Mouse (Mus musculus) forebrain, embryonic 16.5 days (tissue): ENCODE data around the gene Lsp1. TPM values are rescaled to one million over a fixed set of nuclear protein-coding genes. Genes with fewer than 3 reads are reported as not detected.

ENCODE experiments used
- ATAC-seq: fragments of 200-750 bp; cut with Nextera tagmentation; 2 replicates; pipeline ENCODE4 v1.8.0; 2017; ENCODE audit warnings: mild to moderate bottlenecking, moderate library complexity
- H3K27ac ChIP-seq: fragments of 300-500 bp; sonication (generic); 2 replicates; pipeline ENCODE4 v1.5.1; 2014; ENCODE audit warnings: low read length, control low read depth
- H3K27me3 ChIP-seq: fragments of 300-500 bp; sonication (generic); replicated peaks from 2 replicates; pipeline ENCODE4 v1.6.1; 2014; ENCODE audit warnings: low read length; ENCODE audit not compliant: control insufficient read depth, insufficient read depth
- H3K36me3 ChIP-seq: fragments of 300-500 bp; sonication (generic); 2 replicates; pipeline ENCODE4 v1.6.1; 2014; ENCODE audit not compliant: control insufficient read depth, insufficient read depth
- H3K4me1 ChIP-seq: fragments of 300-500 bp; sonication (generic); replicated peaks from 2 replicates; pipeline ENCODE4 v1.6.1; 2014; ENCODE audit warnings: low read length; ENCODE audit not compliant: control insufficient read depth, insufficient read depth
- H3K4me2 ChIP-seq: fragments of 300-500 bp; sonication (generic); 2 replicates; pipeline ENCODE4 v1.6.1; 2014; ENCODE audit warnings: mild to moderate bottlenecking, low read length, control low read depth
- H3K4me3 ChIP-seq: fragments of 300-500 bp; sonication (generic); replicated peaks from 2 replicates; pipeline ENCODE4 v1.5.1; 2014; ENCODE audit warnings: mild to moderate bottlenecking, low read length, control low read depth
- H3K9ac ChIP-seq: fragments of 300-500 bp; sonication (generic); replicated peaks from 2 replicates; pipeline ENCODE4 v1.6.1; 2014; ENCODE audit warnings: low read depth, low read length, control low read depth
- H3K9me3 ChIP-seq: fragments of 300-500 bp; sonication (generic); 2 replicates; pipeline ENCODE4 v1.6.1; 2016; ENCODE audit warnings: low read length; ENCODE audit not compliant: control insufficient read depth
- WGBS: fragments of 180-500 bp; shearing (Covaris S2); extraction: QIAGEN DNeasy Blood & Tissue Kit; methylation state at CpG from one replicate; pipeline ENCODE4 v1.1.7; 2014; 5-methylcytosine and 5-hydroxymethylcytosine counted together
- polyA plus RNA-seq: library from polyadenylated mRNA; unstranded; fragments of >200 nt; fragmentation: Nextera tagmentation; extraction: Ambion mirVana; gene quantifications from 2 replicates; pipeline ENCODE4 v1.2.1, GENCODE M21; 2015

Gene Lsp1
- polyA plus RNA-seq, 1 experiment from 2014 or later: 3.5 TPM

GRCm38 (mm10) chr7:142470808-142471413, 10.3 kb downstream of the Lsp1 start:
- Histone ChIP-seq H3K4me3 (no peak overlapping the region), H3K36me3 (no peaks in the 10 kb centered on the region), H3K27ac (no peak overlapping the region), H3K27me3 (no peaks in the 10 kb centered on the region), H3K9me3 (no peaks in the 10 kb centered on the region), H3K4me2 (no peak overlapping the region), H3K9ac (no peak overlapping the region), H3K4me1 (peaks cover 12% of the 10 kb centered on the region)
- ATAC-seq: no peak
- WGBS: 34% methylated on average over 4 of the region's 4 CpGs

DNA sequence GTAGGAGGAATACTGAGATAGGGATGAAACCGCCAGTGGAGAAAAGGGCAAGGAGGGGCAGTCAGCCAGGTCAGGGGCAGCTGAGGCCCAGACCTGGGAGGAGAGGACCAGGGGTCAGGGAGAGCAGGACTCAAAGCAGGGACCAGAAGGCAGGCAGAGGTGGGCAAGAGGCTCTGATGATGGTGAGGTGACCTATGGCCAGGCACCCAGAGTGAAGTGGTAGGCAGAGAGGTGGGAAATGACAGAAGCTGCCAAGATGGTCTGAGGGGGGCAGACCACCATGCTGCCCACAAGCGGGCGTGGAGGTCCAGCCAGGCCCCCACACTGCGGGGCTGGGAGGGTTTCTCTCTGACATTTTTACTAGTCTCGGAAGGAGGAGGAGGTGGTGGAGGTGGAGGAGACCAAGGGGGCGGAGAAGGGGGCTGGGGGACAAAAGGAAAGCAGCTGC, 10.8 kb downstream of the Lsp1 start:
- no peak overlapping the region for H3K4me3 ChIP-seq
- ATAC-seq: no peak
- no peak overlapping the region for H3K27ac ChIP-seq
- H3K4me1 ChIP-seq: peaks cover 12% of the 10 kb centered on the region
- H3K9me3 ChIP-seq: no peaks in the 10 kb centered on the region
- H3K4me2 ChIP-seq: no peak overlapping the region
- no peak overlapping the region for H3K9ac ChIP-seq
- 42% methylated on average over 6 of the region's 6 CpGs for WGBS
- H3K27me3 ChIP-seq: no peaks in the 10 kb centered on the region
- H3K36me3 ChIP-seq: no peaks in the 10 kb centered on the region

- Histone ChIP-seq H3K4me3 (no peak overlapping the region), H3K4me2 (no peak overlapping the region), H3K36me3 (no peaks in the 10 kb centered on the region), H3K9me3 (no peaks in the 10 kb centered on the region), H3K27me3 (no peaks in the 10 kb centered on the region), H3K9ac (peak overlapping the region; percentile 22; the same call in 1 of the 2 replicates), H3K4me1 (peaks cover 12% of the 10 kb centered on the region), H3K27ac (no peak overlapping the region)
- ATAC-seq: no peak
- WGBS: 40% methylated on average over 15 of the region's 15 CpGs
These were observed 11.4 kb downstream of the Lsp1 start for GRCm38 (mm10) chr7:142471884-142472570.

GRCm38 (mm10) chr7:142472936-142473335, 12.3 kb downstream of the Lsp1 start:
- no peak overlapping the region for H3K27ac ChIP-seq
- no peaks in the 10 kb centered on the region for H3K27me3 ChIP-seq
- ATAC-seq: no peak
- H3K36me3 ChIP-seq: no peaks in the 10 kb centered on the region
- no peaks in the 10 kb centered on the region for H3K9me3 ChIP-seq
- no peak overlapping the region for H3K4me2 ChIP-seq
- 93% methylated on average over 4 of the region's 4 CpGs for WGBS
- peaks cover 12% of the 10 kb centered on the region for H3K4me1 ChIP-seq
- no peak overlapping the region for H3K9ac ChIP-seq
- H3K4me3 ChIP-seq: no peak overlapping the region

GRCm38 (mm10) chr7:142473476-142473875, 12.9 kb downstream of the Lsp1 start:
- WGBS: 92% methylated on average over 2 of the region's 2 CpGs
- H3K27me3 ChIP-seq: no peaks in the 10 kb centered on the region

GRCm38 (mm10) chr7:142474799-142475198, 14.2 kb downstream of the Lsp1 start:
- WGBS: 83% methylated on average over 14 of the region's 14 CpGs
- Histone ChIP-seq H3K9me3 (no peaks in the 10 kb centered on the region), H3K27ac (no peak overlapping the region), H3K27me3 (no peaks in the 10 kb centered on the region), H3K4me3 (no peak overlapping the region), H3K4me2 (no peak overlapping the region), H3K36me3 (no peaks in the 10 kb centered on the region), H3K4me1 (peaks cover 12% of the 10 kb centered on the region), H3K9ac (no peak overlapping the region)
- no peak for ATAC-seq

More at GRCm38 (mm10) chr7:142473476-142473875, 12.9 kb downstream of the Lsp1 start:
- Histone ChIP-seq H3K4me3 (no peak overlapping the region), H3K9me3 (no peaks in the 10 kb centered on the region), H3K36me3 (no peaks in the 10 kb centered on the region), H3K27ac (no peak overlapping the region), H3K4me2 (no peak overlapping the region), H3K4me1 (peaks cover 12% of the 10 kb centered on the region), H3K9ac (no peak overlapping the region)
- no peak for ATAC-seq

DNA sequence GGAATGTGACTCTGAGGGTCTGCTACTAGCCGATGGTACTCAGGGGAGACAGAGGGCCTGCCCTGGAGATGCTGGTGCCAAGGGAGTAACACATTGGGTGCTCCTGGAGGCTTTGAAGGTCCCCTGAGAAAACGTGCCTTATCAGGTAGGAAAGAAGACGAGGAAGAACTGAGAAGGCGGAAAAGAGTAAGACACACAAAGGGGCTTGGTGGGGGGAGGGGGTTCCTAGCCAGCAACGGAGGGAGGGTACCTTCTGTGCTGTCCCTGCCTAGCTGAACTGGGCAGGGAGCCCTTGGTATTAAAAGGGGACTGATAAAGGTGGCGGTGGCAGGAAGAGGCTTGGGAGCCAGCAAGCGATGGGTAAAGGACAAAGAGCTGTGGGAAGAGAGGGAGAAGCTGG, 15.0 kb downstream of the Lsp1 start:
- no peaks in the 10 kb centered on the region for H3K9me3 ChIP-seq
- H3K4me3 ChIP-seq: no peak overlapping the region
- no peak overlapping the region for H3K27ac ChIP-seq
- WGBS: 62% methylated on average over 7 of the region's 7 CpGs
- no peak overlapping the region for H3K9ac ChIP-seq
- no peaks in the 10 kb centered on the region for H3K27me3 ChIP-seq
- ATAC-seq: no peak
- H3K36me3 ChIP-seq: no peaks in the 10 kb centered on the region
- H3K4me1 ChIP-seq: peaks cover 12% of the 10 kb centered on the region
- no peak overlapping the region for H3K4me2 ChIP-seq

- Histone ChIP-seq H3K27me3 (no peaks in the 10 kb centered on the region), H3K4me1 (peaks cover 9% of the 10 kb centered on the region), H3K27ac (no peak overlapping the region), H3K9ac (no peak overlapping the region), H3K9me3 (no peaks in the 10 kb centered on the region), H3K36me3 (no peaks in the 10 kb centered on the region), H3K4me2 (no peak overlapping the region), H3K4me3 (no peak overlapping the region)
- 87% methylated on average over 5 of the region's 5 CpGs for WGBS
- ATAC-seq: no peak
These were observed 15.7 kb downstream of the Lsp1 start for GRCm38 (mm10) chr7:142476271-142476670.

DNA sequence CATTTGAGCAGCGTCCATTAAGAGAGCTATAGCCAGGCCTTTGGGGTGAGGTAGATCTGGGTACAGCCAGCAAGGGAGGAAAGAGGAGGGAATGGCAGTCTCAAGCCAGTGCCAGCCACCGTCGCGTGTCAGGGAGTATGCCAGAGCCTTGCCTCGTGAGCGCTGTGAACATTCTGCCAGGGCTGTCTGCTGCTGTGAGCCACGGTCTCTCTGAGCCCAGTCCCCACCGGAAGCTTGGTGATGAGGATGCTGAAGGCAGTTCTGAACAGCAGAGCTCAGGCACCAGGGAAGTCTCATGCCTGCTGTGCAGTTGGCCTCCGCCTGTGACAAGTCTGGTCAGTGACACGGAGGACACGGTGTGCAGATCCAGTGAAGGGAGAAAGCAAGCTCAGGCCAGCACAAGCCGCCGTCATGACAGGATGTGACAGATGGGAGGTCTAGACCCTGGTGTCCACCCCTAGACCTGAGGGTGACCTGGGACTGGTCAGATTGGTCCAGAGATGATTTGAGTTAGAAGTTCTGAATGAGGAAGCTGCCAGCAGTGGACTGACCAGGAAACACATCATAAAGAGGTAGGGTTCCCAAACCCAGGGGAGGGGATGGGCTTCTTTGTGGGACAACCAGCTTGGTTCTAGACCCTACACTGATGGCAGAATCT, 16.3 kb downstream of the Lsp1 start:
- Histone ChIP-seq H3K4me1 (peaks cover 10% of the 10 kb centered on the region), H3K9ac (no peak overlapping the region), H3K27me3 (no peaks in the 10 kb centered on the region), H3K9me3 (no peaks in the 10 kb centered on the region), H3K27ac (no peak overlapping the region), H3K36me3 (no peaks in the 10 kb centered on the region), H3K4me2 (no peak overlapping the region), H3K4me3 (no peak overlapping the region)
- ATAC-seq: no peak
- 85% methylated on average over 13 of the region's 13 CpGs for WGBS
